Mouse (Mus musculus): ENCODE measurements around the gene Akap13.
"Not testable (repeated sequence)": the region's sequence is repeated elsewhere in the genome, so short reads cannot be mapped to it uniquely, and the experiment has no call there.

Gene Akap13

DNA sequence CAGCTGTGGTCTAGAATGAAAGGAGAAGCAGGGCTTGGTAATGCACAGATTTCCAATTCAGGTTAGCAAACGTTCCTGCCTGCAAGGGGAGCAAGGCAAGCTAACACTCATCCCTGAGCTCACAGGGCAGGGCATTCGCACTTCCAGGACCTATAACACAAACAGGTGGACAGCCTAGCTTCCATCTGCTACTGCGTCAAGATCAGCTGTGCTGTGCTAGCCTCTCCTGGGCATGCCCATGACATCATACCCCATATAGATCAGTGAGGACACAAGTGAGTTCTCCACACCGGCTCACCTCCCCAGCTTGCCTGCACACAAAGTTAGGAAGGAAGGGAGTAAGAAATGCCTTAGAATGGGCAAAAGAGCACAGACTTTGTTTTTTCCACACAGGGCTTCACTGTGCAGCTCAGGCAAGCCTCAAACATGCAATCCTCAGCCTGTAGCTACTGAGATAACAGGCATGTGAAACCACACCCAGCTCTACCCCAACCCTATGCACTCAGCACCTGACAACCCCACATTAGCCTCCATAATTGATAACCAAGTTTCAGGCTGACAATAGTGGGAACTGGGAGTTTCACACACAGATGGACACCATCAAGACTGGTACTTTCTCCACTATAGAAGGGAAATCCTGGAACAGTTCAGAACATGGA lies 305.5 kb downstream of the Akap13 start:
- not testable (repeated sequence) for DNase-seq (ENCODE audit: low spot score)

DNA sequence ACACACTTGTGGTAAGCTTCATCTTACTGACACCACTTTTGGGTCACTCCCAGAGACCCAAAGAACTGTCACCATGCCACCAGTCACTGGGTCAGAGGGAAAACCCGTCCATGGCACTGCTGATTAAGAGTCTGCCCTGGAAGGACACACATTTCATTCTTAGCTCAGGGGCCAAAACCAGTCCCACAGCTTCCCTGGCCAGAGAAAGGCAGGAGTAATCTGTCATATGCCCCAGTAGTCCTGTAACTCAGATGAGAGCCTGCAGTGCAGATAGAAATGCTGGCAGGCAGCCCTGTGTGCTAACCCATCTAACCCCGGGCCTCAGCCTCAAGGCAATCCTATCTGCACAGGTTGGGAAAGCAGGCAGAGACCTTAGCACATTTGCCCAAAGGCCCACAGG lies 306.9 kb downstream of the Akap13 start:
- DNase-seq (ENCODE audit: low spot score), result not testable (repeated sequence)

DNA sequence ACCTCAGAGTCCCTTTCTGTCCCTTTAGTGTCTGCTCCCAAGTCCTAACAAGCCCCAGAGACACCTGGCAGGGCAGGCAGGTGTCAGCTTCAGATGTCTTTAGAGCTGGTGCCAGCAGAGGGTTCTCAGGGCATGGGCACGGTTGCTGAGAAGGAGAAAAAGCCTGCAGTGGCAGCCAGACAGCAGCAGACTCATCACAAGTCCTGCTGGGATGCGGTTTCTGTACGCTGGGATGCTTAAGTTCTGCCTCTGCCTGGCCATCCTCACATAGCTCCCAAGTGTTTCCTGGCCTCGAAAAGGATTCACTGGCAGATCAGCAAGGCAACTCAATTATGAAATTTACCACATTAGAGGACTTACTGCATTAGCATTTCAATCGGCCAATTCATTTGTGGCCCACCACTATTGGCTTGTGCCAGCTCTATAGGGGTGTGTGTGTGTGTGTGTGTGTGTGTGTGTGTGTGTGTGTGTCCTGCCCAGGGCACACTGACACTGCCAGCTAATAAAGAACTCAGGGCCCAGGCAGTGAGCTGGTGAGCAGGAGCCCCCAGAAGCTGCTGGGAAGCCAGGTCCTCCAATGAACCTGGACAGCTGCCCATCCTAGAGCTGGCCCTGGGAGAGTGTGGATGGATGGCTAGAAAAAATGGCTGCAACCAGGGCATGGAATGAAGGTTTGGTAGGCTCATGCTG lies 311.9 kb downstream of the Akap13 start:
- not testable (repeated sequence) for DNase-seq (ENCODE audit: low spot score)

DNA sequence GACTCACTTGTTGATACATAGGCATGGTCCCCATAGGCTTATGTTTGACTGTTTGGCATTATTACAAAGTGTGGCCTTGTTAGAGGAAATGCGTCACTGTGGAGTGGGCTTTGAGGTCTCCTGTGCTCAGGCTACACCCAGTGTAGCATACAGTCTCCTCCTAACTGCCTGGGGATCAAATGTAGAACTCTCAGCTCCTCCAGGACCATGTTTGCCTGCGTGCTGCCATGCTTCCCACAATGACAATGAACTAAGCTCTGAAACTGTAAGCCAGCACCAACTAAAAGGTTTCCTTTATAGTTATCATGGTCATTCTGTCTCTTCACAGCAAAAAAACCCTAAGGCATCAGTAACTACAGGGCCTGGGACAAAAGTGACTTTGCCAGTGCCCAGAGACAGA lies 312.8 kb downstream of the Akap13 start:
- DNase-seq (ENCODE audit: low spot score), result no peak

DNA sequence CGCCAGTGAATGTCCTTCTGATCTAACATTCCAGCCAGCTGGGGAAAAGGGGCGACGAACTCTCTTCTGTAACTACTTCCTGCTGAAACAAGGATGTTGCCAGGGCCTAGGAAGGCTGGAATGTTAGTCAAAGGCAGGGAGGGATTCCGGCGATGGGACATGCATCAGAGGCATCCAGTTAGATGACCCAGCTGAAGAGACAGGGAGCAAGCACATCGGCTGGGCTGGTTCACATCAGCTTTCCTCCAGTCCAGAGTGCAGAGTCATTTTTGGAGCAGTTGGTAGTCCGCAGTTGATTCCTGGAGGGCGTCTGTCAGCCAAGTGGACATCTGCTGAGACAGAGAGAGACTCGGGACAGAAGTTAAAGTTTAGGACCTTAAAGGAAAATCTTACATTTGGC lies 314.6 kb downstream of the Akap13 start:
- no peak for DNase-seq (ENCODE audit: low spot score)

DNA sequence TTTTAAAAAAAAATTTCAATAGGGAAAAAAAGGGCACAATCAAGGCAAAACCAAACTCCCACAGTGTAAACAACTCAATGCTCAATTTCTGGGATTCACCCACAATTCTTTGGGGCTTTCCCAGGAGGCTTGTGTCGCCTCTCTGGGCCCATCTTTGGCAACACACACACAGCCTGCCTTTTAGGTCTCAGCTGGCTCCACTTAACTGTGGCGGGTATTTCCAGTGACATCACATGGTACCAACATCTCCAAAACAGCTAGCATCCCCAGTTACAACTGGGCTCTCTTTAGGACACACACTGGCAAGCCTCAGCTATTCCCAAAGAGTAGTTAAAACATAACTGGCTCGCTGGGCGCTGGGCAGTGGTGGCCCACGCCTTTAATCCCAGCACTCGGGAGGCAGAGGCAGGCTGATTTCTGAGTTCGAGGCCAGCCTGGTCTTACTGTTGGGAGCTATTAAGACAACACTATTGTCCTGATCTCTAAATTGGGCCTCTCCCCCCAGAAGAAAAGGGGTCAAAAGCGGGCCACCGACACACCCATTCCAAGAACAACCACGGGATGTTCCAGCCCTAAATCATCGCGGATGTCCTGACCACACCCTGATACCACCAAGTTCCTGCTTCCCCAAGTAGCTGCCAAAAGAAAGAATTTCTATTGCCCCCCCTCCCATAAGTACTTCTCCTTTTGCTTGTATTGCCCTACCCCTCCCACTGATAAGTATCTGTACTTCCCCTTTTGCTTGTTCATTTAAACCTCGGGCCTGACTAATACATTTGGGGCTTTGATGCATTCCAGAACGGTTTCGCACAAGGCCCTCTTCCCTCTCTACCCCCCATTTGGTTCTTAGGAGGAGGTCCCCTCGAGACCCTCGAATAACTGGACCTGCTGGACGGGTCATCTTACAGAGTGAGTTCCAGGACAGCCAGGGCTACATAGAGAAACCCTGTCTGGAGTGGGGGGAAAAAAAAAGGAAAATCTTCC lies 319.1 kb downstream of the Akap13 start:
- not testable (repeated sequence) for DNase-seq (ENCODE audit: low spot score)

- DNase-seq (ENCODE audit: low spot score), result no peak
Observed at GRCm38 (mm10) chr7:75778053-75778452, 322.7 kb downstream of the Akap13 start.

DNA sequence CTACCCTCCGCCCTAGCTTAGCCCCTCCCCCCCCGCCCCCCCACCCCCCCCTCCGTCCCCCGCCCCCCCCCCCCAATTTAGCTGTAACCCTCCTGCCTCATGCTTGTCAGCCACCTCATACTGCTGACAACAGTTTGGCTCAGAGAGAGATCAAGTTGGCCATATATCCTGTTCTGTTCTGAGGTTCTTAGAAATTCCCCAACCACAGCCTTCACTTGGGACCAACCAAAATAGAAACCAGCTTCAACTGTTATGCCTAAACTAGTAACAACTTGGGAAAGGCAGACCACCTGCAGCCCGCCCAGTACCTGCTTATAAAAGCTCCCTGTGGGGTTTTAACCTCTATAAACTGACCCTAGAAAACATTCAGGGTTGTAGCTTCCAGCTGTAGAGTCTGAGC lies 325.5 kb downstream of the Akap13 start:
- no peak for DNase-seq (ENCODE audit: low spot score)

DNA sequence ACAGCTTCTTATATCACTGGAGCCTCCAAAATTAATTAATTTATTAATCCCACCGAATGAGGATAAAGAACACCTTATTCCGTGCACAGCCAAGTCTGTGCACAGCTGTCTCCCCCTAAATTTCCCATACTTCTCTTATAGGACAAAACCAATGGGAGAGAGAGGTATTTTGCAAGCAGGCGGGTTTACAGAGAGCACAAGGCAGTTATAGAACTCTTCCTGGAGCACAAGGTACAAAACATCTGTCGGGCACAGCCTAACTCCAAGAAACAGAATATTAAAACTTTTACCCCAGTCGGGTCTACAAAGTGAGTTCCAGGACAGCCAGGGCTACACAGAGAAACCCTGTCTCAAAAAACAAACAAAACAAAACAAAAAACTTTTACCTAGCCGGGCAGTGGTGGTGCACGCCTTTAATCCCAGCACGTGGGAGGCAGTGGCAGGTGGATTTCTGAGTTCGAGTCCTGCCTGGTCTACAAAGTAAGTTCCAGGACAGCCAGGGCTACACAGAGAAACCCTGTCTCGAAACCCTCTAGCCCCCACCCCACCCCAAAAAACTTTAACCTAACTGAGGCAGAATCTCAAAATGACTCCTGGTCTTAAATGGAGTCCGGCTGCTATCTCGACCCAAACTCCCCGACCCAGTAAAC lies 326.1 kb downstream of the Akap13 start:
- no peak for DNase-seq (ENCODE audit: low spot score)

DNA sequence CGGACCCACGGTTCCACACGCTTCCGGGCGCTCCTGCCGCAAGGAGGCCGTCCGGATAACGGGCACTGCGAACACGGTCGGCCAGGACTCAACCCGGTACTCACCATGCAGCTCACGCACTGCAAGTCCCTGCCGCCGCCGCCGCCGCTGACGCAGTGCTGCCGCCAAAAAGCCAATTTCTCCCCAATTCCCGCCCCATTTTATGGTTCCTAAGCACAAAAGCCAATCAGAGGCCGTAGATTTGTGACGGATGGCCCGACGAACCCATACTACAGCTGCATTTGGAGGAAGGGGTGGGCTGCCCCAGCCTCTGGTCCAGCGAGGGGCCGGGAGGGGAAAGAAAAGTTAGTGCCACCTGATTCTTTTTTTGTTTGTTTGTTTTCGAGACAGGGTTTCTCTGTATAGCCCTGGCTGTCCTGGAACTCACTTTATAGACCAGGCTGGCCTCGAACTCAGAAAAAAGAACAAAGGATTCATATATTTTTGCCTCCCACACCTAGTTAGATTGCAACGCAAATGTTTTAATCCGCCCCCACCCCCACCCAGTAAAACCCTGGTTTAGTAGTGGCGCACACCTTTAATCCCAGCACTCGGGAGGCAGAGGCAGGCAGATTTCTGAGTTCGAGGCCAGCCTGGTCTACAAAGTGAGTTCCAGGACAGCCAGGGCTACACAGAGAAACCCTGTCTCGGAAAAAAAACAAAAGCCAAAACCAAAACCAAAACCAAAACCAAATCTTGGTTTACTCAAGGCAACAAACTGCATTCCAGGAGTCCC lies 326.8 kb downstream of the Akap13 start:
- peak; percentile 85 for DNase-seq (ENCODE audit: low spot score)

GRCm38 (mm10) chr7:75782723-75783011 lies 327.3 kb downstream of the Akap13 start:
- no peak for DNase-seq (ENCODE audit: low spot score)

- DNase-seq (ENCODE audit: low spot score), result no peak
Observed at GRCm38 (mm10) chr7:75785388-75786328, 330.3 kb downstream of the Akap13 start.

- no peak for DNase-seq (ENCODE audit: low spot score)
Observed at GRCm38 (mm10) chr7:75786812-75787211, 331.5 kb downstream of the Akap13 start.

DNA sequence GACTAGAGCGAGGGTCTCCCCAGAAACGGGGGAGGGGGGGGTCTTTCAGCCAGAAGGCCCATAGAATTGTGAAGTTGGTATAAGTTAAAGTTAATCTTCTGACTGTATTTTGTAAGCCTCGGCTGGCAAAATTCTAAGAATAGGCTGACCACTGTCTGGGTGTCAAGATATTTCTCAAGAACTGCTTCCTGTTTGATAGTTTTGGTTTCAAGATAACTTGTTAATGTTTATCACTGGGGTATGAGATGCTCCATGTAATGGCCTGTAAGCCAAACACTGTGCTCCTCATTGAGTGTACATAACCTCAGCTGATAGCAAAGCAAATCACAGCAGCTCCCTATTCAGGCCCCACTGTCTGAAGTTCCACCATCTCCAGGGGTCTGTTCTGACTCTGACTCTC lies 332.0 kb downstream of the Akap13 start:
- no peak for DNase-seq (ENCODE audit: low spot score)

DNA sequence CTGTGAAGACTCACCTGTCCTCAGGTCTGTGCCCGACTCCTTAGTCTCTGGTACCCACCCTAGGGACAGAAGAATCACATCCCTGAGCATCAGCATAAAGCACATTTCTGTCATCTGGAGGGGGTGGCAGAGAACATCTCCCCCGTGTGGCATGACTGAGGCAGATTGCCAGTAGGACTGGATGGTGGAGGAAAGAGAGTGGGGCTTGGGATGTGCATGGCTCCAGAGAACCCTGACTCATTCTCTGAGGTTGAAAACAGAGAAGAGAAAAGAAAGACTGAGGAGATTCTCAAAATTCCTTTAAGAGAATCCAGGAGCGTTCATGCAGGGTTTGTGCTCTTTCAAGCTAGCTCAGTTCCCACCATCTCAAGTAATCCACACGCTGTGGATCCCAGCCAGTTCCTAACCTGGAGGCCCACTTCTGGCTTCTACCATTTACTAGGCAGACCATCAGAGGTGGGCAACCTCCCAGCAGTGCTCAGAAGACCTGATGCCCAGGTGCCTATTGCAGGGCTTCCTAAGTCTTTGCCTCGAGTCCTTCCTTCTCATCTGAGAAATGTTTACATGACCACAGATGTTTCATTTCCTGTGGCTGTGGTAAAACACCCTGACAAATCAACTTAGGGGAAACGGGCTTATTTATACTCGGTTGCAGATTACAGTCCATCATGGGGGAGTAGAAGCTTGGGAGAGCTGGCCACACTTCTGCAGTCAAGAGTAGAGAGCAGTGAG lies 332.9 kb downstream of the Akap13 start:
- DNase-seq (ENCODE audit: low spot score), result not testable (repeated sequence)

GRCm38 (mm10) chr7:75788801-75789135 lies 333.4 kb downstream of the Akap13 start:
- not testable (repeated sequence) for DNase-seq (ENCODE audit: low spot score)

- no peak for DNase-seq (ENCODE audit: low spot score)
Observed at GRCm38 (mm10) chr7:75789746-75790145, 334.4 kb downstream of the Akap13 start.

DNA sequence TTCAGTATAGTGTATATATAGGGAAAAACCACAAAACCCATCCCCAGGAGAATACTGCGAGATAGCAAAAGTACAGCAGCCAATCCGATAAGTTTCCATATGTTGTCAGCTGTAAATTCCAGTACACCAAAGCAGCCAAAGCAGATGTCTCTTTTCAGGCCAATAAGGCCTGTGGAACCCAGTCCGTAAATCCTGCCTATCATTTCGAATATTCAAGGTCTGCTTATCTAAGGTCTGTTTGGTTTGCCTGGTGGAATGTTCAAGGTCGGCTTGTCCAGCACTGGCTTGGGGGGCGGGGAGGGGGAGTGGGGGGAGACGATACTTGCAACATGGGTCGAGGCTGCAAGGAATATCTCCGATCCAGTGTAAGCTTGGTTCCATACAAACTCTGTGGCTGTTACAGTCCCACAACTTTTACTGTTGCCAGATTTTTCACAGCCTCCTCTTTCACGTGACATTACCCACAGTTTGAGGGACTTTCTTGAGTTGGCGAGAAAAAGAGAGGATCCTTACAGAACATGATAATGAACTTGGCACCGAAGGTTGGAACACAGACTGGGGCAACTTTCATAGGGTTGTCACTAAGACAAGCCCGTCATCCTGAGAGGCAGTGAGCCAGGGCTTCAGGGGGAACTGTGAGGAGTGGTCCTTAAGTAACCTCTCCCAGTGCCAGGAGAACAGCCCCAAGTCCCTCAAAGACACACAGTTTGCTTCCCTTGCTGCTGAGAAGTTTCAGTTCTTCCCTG lies 335.9 kb downstream of the Akap13 start:
- not testable (repeated sequence) for DNase-seq (ENCODE audit: low spot score)

GRCm38 (mm10) chr7:75793091-75793490 lies 337.8 kb downstream of the Akap13 start:
- no peak for DNase-seq (ENCODE audit: low spot score)

All from retina, embryonic 14.5 days (tissue).